Mouse (Mus musculus): Measurements from ENCODE around the gene Dusp6. TPM values are rescaled to one million over a fixed set of nuclear protein-coding genes. Genes with fewer than 3 reads are reported as not detected.

The Dusp6 gene
- polyA plus RNA-seq, 1 experiment from 2014 or later, result 20.3 TPM

Other genes starting within 250 kb of the Dusp6 start
- gene Poc1b, start 156.2 kb upstream of the Dusp6 start, polyA plus RNA-seq (2014; fragmentation: Nextera tagmentation; extraction: Ambion mirVana), result 13.8 and 15.7 TPM in 2 replicates
- gene Galnt4, start 155.1 kb upstream of the Dusp6 start, polyA plus RNA-seq (2014; fragmentation: Nextera tagmentation; extraction: Ambion mirVana), result 2.9 and 4.2 TPM in 2 replicates
- gene Phxr2, start 136.9 kb upstream of the Dusp6 start, polyA plus RNA-seq (2014; fragmentation: Nextera tagmentation; extraction: Ambion mirVana), result not detected in 2 replicates

All from neural tube, embryonic 14.5 days (tissue).